ENCODE assay signal across 12 mouse cellular contexts in genomic region chr3:15231433-15231832, GRCm38 (mm10).
"Had no signal": no experiment of that assay in that cellular context is flagged by ENCODE, and none has a peak within 500 bp of the region (broad histone marks: within the 10 kb centered on the region; RNA-seq: fewer than 3 reads in every experiment).

No protein-coding gene starts in this region.

- H3K36me3 ChIP-seq: limb, embryonic 13.5 days; neural tube, embryonic 13.5 days had no signal

- H3K9me3 ChIP-seq: limb, embryonic 13.5 days; neural tube, embryonic 13.5 days had no signal

- H3K27me3 ChIP-seq: limb, embryonic 13.5 days; neural tube, embryonic 13.5 days had no signal

- H3K4me3 ChIP-seq: limb, embryonic 13.5 days; neural tube, embryonic 13.5 days had no signal

- H3K9ac ChIP-seq: limb, embryonic 13.5 days; liver, embryonic 14.5 days; neural tube, embryonic 13.5 days had no signal

- H3K4me2 ChIP-seq: limb, embryonic 13.5 days; neural tube, embryonic 13.5 days had no signal

- H3K27ac ChIP-seq: kidney, postnatal 0 days; limb, embryonic 13.5 days; liver, embryonic 14.5 days; neural tube, embryonic 13.5 days had no signal

- DNase-seq: kidney, adult 2 months; kidney, postnatal 36 days; left cerebral cortex, postnatal 4 days; lung, adult 18-20 months; midbrain, embryonic 14.5 days; right cerebral cortex, adult 18-20 months; right cerebral cortex, postnatal 25 days; thymus, postnatal 14 days had no signal

- H3K4me1 ChIP-seq: limb, embryonic 13.5 days; neural tube, embryonic 13.5 days had no signal
